Mouse (Mus musculus): ENCODE measurements around the gene Catsper3. TPM values are rescaled to one million over a fixed set of nuclear protein-coding genes. Genes with fewer than 3 reads are reported as not detected.

Catsper3 gene
- total RNA-seq, 1 experiment, result not detected

DNA sequence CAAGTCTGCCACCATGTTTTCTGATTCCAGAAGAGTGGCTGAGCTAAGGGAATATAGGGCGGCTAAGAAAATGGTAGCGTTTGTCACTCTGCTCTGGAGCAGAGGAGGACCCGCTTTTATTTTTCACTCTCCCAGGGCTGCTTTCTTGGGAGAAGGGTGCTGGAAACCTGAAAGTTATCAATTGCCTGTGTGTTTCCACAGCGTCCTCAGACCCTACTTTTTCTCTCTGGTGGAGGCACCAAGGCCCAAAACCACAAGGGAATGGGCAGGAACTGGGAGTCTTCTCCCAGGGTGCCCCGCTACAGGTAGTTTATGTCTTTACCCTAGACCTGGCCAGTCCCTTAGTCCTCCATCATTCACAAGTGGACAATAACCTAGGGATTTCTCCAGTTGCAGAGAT is 50.3 kb downstream of the Catsper3 start:
- in situ Hi-C loops (cut with MboI; ENCODE audit: low sequenced_read_pairs in 2 of 2, unreplicated experiment in 2 of 2), result loop anchor here (5.0 to 10.0 kb wide), 2 partner anchors 390 to 418 kb away; partner anchors contain the start of gene Neurog1 (in 2 of the 2)
- Histone ChIP-seq H3K4me1 (ENCODE audit: control insufficient read depth in 2 of 2, insufficient read depth in 2 of 2, low read length in 2 of 2, poor library complexity in 1 of 2) (no peaks in the 10 kb centered on the region; a peak in 1 of 4 replicates), H3K27ac (ENCODE audit: insufficient read depth, low read depth, low read length, poor library complexity, severe bottlenecking) (no peak overlapping the region), H3K9ac (ENCODE audit: insufficient read depth, low read depth, low read length, poor library complexity, severe bottlenecking) (no peak overlapping the region), H3K9me3 (ENCODE audit: control insufficient read depth, insufficient read depth, low read depth, low read length) (no peaks in the 10 kb centered on the region), H3K4me3 (ENCODE audit: insufficient read depth in 1 of 2, low read depth in 1 of 2, low read length in 2 of 2, poor library complexity in 1 of 2, severe bottlenecking in 1 of 2) (no peak overlapping the region), H3K36me3 (ENCODE audit: control insufficient read depth, insufficient read depth, low read length, poor library complexity, severe bottlenecking) (no peaks in the 10 kb centered on the region)
- no peak for TF ChIP-seq ZC3H11A (IDR thresholded peaks at IDR 0.05; ENCODE audit: borderline replicate concordance, low read depth, low read length)
- TF ChIP-seq CHD2 (IDR thresholded peaks at IDR 0.05; ENCODE audit: low read depth, low read length), result no peak
- no peak for TF ChIP-seq MAFK (IDR thresholded peaks at IDR 0.05; ENCODE audit: insufficient read depth, low read depth, low read length)
- TF ChIP-seq HCFC1 (IDR thresholded peaks at IDR 0.05; ENCODE audit: borderline replicate concordance, insufficient read depth, low read length), result no peak
- no peak for TF ChIP-seq ZNF384 (IDR thresholded peaks at IDR 0.05; ENCODE audit: low read depth, low read length)
- no peak for DNase-seq (ENCODE audit: low read depth, low spot score)

DNA sequence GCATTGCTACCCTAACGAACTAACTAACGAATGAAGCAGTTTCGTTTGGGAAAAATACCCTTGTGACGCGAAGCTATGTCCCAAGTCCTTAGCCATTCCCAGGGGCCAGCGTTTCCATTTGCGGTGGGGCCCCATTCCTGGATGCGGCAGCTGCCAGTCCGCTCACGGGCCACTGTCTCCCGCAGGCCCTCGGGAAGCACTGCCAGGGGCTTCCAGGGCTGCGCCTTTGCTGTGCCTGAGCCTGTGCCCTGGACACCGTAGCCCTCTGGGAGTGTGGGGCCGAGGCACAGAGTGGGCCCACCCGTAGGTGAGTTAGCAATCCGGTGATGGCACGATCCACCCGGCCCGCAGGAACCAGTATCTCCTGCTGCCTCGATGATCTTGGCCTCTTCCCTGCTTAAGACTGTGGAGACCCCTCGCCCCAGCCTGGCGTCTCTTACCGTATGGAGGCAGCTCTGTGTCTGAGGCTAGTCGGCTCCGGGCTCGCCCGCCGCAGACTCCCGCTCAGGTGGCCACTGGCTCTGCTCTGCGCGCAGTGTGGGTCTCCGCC is 51.3 kb downstream of the Catsper3 start:
- no peaks in the 10 kb centered on the region; a peak in 1 of 4 replicates for H3K4me1 ChIP-seq (ENCODE audit: control insufficient read depth in 2 of 2, insufficient read depth in 2 of 2, low read length in 2 of 2, poor library complexity in 1 of 2)
- no peak overlapping the region for H3K9ac ChIP-seq (ENCODE audit: insufficient read depth, low read depth, low read length, poor library complexity, severe bottlenecking)

DNA sequence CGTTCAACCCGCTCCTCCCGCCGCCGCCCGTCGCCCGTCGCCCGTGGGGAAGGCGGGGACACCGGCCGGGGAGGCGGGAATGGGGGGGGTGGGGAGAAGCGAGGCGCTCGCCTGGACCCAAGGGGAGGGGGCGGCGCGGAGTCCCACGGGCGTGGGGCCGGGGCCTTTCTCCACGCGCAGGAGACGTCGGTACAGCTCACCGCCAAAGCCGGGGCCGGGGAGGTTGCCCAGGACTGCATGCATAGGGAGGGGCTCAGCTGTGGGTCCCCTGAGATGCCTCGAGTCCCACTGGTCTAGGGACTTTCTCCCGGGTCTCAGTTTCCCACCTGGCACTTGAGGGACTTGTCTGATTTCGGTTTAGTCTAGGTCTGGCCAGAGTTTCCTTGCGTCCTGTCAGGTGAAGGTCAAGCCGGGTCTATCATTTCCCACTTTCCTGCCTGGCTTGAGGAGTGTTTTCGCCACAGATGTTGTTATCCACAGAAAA is 51.8 kb downstream of the Catsper3 start, which contains the start of gene Pitx1:
Gene Pitx1, minus strand, starts transcription at position 51 of the 484 bp plus-strand sequence.
- no peak for TF ChIP-seq ZC3H11A (IDR thresholded peaks at IDR 0.05; ENCODE audit: borderline replicate concordance, low read depth, low read length)
- no peak for TF ChIP-seq CHD2 (IDR thresholded peaks at IDR 0.05; ENCODE audit: low read depth, low read length)
- TF ChIP-seq HCFC1 (IDR thresholded peaks at IDR 0.05; ENCODE audit: borderline replicate concordance, insufficient read depth, low read length), result no peak
- TF ChIP-seq ZNF384 (IDR thresholded peaks at IDR 0.05; ENCODE audit: low read depth, low read length), result no peak
- no peak for TF ChIP-seq MAFK (IDR thresholded peaks at IDR 0.05; ENCODE audit: insufficient read depth, low read depth, low read length)
- no peak for DNase-seq (ENCODE audit: low read depth, low spot score)
- H3K9me3 ChIP-seq (ENCODE audit: control insufficient read depth, insufficient read depth, low read depth, low read length), result no peaks in the 10 kb centered on the region
- in situ Hi-C loops (cut with MboI; ENCODE audit: low sequenced_read_pairs in 2 of 2, unreplicated experiment in 2 of 2), result loop anchor here in 1 of 2 experiments (10.0 kb wide), 1 partner anchor 389 kb away; no protein-coding TSS in a partner anchor
- peak within 1 kb of the TSS; percentile 6 to 39; a peak in 1 of 4 replicates for H3K4me3 ChIP-seq (ENCODE audit: insufficient read depth in 1 of 2, low read depth in 1 of 2, low read length in 2 of 2, poor library complexity in 1 of 2, severe bottlenecking in 1 of 2)
- H3K27ac ChIP-seq (ENCODE audit: insufficient read depth, low read depth, low read length, poor library complexity, severe bottlenecking), result no peak within 1 kb of the TSS
- no peaks in the 10 kb centered on the region; a peak in 1 of 4 replicates for H3K4me1 ChIP-seq (ENCODE audit: control insufficient read depth in 2 of 2, insufficient read depth in 2 of 2, low read length in 2 of 2, poor library complexity in 1 of 2)
- H3K36me3 ChIP-seq (ENCODE audit: control insufficient read depth, insufficient read depth, low read length, poor library complexity, severe bottlenecking), result no peaks in the 10 kb centered on the region
- no peak within 1 kb of the TSS for H3K9ac ChIP-seq (ENCODE audit: insufficient read depth, low read depth, low read length, poor library complexity, severe bottlenecking)

More for the DNA sequence above, 51.3 kb downstream of the Catsper3 start:
- Histone ChIP-seq H3K27ac (ENCODE audit: insufficient read depth, low read depth, low read length, poor library complexity, severe bottlenecking) (no peak overlapping the region), H3K4me3 (ENCODE audit: insufficient read depth in 1 of 2, low read depth in 1 of 2, low read length in 2 of 2, poor library complexity in 1 of 2, severe bottlenecking in 1 of 2) (peak overlapping the region; percentile 6 to 39; a peak in 1 of 4 replicates), H3K36me3 (ENCODE audit: control insufficient read depth, insufficient read depth, low read length, poor library complexity, severe bottlenecking) (no peaks in the 10 kb centered on the region), H3K9me3 (ENCODE audit: control insufficient read depth, insufficient read depth, low read depth, low read length) (no peaks in the 10 kb centered on the region)
- in situ Hi-C loops (cut with MboI; ENCODE audit: low sequenced_read_pairs in 2 of 2, unreplicated experiment in 2 of 2), result loop anchor here in 1 of 2 experiments (10.0 kb wide), 1 partner anchor 389 kb away; no protein-coding TSS in a partner anchor
- DNase-seq (ENCODE audit: low read depth, low spot score), result peak; percentile 16
- TF ChIP-seq HCFC1 (IDR thresholded peaks at IDR 0.05; ENCODE audit: borderline replicate concordance, insufficient read depth, low read length), result no peak
- TF ChIP-seq ZNF384 (IDR thresholded peaks at IDR 0.05; ENCODE audit: low read depth, low read length), result no peak
- no peak for TF ChIP-seq MAFK (IDR thresholded peaks at IDR 0.05; ENCODE audit: insufficient read depth, low read depth, low read length)
- TF ChIP-seq ZC3H11A (IDR thresholded peaks at IDR 0.05; ENCODE audit: borderline replicate concordance, low read depth, low read length), result no peak
- no peak for TF ChIP-seq CHD2 (IDR thresholded peaks at IDR 0.05; ENCODE audit: low read depth, low read length)

DNA sequence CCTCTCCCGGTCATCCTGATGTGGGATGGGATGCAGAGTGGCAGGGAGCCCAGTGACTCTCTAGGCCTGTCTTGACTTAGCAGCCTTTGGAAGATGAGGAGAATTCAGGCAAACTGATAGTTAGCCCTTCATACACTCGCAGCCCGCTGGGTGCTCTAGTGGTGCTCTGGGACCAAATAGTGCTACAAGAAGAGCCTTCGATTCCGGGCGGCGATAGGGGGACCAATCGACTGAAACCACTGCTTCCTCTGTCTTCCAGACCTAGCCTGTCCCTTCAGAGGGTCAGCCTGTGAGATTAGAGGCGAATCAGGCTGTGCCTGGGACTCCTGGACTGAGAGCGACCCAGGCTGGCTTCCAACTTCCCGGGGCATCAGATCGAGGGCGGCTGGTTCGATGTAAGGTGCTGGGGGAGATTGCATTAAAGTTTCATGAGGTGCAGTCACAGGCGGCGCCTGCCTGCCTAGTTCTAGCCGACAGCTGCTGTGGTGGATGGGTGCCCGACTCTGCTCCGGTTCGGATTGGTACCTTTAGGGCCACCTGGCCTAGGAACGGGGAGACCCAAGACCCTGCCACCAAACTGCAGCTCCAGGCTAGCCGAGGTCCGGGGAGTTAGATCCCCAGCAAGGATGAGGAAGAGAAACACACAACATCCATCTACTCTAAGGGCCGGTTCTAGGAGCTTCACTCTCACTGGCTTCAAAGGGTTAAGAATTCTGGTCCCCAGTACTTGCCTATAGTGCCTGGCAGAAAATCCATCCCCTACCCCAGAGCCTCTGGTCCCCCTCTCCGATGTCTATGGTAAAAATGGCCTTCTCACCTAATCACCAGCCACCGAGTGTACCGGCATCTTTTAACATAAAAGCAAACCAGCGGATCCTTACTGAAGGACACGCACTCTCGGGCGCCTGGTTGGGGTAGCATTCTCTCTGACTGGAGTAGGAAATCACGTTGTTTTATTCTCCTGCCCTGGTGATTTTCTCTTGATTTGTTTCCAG is 52.7 kb downstream of the Catsper3 start:
- H3K4me3 ChIP-seq (ENCODE audit: insufficient read depth in 1 of 2, low read depth in 1 of 2, low read length in 2 of 2, poor library complexity in 1 of 2, severe bottlenecking in 1 of 2), result no peak overlapping the region
- peak; percentile 19 for DNase-seq (ENCODE audit: low read depth, low spot score)
- no peaks in the 10 kb centered on the region for H3K36me3 ChIP-seq (ENCODE audit: control insufficient read depth, insufficient read depth, low read length, poor library complexity, severe bottlenecking)
- no peak overlapping the region for H3K27ac ChIP-seq (ENCODE audit: insufficient read depth, low read depth, low read length, poor library complexity, severe bottlenecking)
- no peak for TF ChIP-seq HCFC1 (IDR thresholded peaks at IDR 0.05; ENCODE audit: borderline replicate concordance, insufficient read depth, low read length)
- H3K4me1 ChIP-seq (ENCODE audit: control insufficient read depth in 2 of 2, insufficient read depth in 2 of 2, low read length in 2 of 2, poor library complexity in 1 of 2), result no peaks in the 10 kb centered on the region; a peak in 1 of 4 replicates
- H3K9ac ChIP-seq (ENCODE audit: insufficient read depth, low read depth, low read length, poor library complexity, severe bottlenecking), result no peak overlapping the region
- H3K9me3 ChIP-seq (ENCODE audit: control insufficient read depth, insufficient read depth, low read depth, low read length), result no peaks in the 10 kb centered on the region
- in situ Hi-C loops (cut with MboI; ENCODE audit: low sequenced_read_pairs in 2 of 2, unreplicated experiment in 2 of 2), result loop anchor here in 1 of 2 experiments (10.0 kb wide), 1 partner anchor 388 kb away; no protein-coding TSS in a partner anchor

All from ES-E14 (cell line).